Mouse (Mus musculus) bone marrow, adult 2 months (tissue): ENCODE measurements around the gene Ube3c. TPM values are rescaled to one million over a fixed set of nuclear protein-coding genes. Genes with fewer than 3 reads are reported as not detected.
A peak's percentile ranks its signal among the peaks of the same experiment; 100 is the strongest.
"Not testable (repeated sequence)": the region's sequence is repeated elsewhere in the genome, so short reads cannot be mapped to it uniquely, and the experiment has no call there.

ENCODE experiments used
- H3K27ac ChIP-seq: fragments of 200-500 bp; 2 replicates; pipeline ENCODE4 v1.5.1; 2012; ENCODE audit warnings: low read depth, mild to moderate bottlenecking, control low read depth, inconsistent platforms, low read length; ENCODE audit not compliant: control insufficient read depth, poor library complexity, insufficient read depth
- H3K4me1 ChIP-seq: fragments of 200-500 bp; 2 replicates; pipeline ENCODE4 v1.6.1; 2011; ENCODE audit warnings: low read length; ENCODE audit not compliant: control insufficient read depth, insufficient read depth
- H3K4me3 ChIP-seq: fragments of 200-500 bp; replicated peaks from 2 replicates; pipeline ENCODE3; 2011; ENCODE audit warnings: mild to moderate bottlenecking, low read depth, low read length, control low read depth; ENCODE audit not compliant: control insufficient read depth
- CTCF ChIP-seq: fragments of 200-500 bp; IDR thresholded peaks from 2 replicates; pipeline ENCODE4 v1.5.1; 2011; ENCODE audit warnings: low read length, control low read depth; ENCODE audit not compliant: control insufficient read depth, insufficient read depth
- POLR2A ChIP-seq: fragments of 200-500 bp; IDR thresholded peaks from 2 replicates; pipeline ENCODE4 v1.6.1; 2011; ENCODE audit warnings: low read depth, mild to moderate bottlenecking, control low read depth, low read length, borderline replicate concordance; ENCODE audit not compliant: control insufficient read depth
- WGBS: fragments of 180-500 bp; shearing (Covaris S2); methylation state at CpG from one replicate; pipeline ENCODE4 v1.1.7; 2018; 5-methylcytosine and 5-hydroxymethylcytosine counted together
- polyA plus RNA-seq: library from polyadenylated mRNA; stranded (reverse); fragments of >200 nt; gene quantifications from 2 replicates; pipeline ENCODE4 v1.2.4, GENCODE M21; 2011; ENCODE audit warnings: low replicate concordance; ENCODE audit not compliant: missing spikeins, insufficient read depth, insufficient read length

Gene Ube3c
- polyA plus RNA-seq = 8.1 and 12.1 TPM in 2 replicates

DNA sequence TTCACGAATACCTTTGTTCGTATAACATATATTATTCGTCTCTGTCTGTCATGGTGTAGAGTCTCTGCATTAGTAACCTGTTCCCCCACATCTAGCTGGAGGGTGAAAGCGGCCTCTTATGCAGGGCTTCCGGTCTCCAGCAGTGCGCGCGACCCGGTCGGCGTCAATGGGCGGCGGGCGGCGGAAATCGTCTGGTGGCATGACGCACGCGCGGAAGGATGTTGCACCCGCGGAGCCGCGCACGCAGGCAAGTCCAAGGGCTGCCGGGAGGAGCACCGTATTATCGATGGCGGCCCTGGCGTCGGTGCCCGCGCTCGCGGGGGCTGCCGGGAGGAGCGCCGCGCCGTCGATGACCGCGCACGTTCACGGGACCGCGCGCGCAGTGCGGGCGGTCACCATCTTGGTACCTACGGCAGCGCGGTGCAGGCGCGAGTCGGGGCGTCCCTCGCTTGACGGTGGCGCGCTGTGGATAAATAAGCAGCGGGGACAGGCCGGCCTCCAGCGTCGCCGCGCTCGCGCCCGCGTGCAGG, at the start of gene Ube3c:
TSS of gene Ube3c (plus strand) at position 395 of the 530 bp plus-strand sequence.
- under 1% methylated on average over 72 of the region's 72 CpGs for WGBS
- TF ChIP-seq CTCF (no peak), POLR2A (peak; percentile 60; the same call in 1 of the 2 replicates)
- peak within 1 kb of the TSS; percentile 91 for H3K27ac ChIP-seq
- peak within 1 kb of the TSS; percentile 95 for H3K4me3 ChIP-seq
- H3K4me1 ChIP-seq = no peaks in the 10 kb centered on the region; the same call in 1 of the 2 replicates

DNA sequence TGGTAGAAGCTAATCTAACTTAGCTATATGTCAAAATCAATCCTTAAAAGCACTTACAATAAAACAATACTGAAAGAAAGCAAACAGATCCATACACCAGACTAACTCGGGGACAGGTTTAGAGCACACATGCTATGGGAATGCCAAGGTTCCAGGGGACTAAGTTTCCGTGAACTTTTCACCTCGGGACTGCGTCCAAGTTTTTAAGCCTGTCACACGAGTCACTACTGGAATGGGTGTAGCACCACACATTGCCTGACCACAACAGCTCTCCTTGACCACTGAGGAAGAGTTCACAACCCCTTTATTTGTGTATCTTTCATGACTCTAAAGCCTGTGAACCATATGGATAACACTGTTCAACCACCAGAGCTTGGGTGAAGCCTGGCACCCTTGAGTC, 8.9 kb upstream of the Ube3c start:
- 80% methylated on average over 5 of the region's 5 CpGs for WGBS
- Histone ChIP-seq H3K27ac (no peak overlapping the region), H3K4me3 (no peak overlapping the region), H3K4me1 (no peaks in the 10 kb centered on the region)
- no peak for TF ChIP-seq POLR2A
- no peak for TF ChIP-seq CTCF

DNA sequence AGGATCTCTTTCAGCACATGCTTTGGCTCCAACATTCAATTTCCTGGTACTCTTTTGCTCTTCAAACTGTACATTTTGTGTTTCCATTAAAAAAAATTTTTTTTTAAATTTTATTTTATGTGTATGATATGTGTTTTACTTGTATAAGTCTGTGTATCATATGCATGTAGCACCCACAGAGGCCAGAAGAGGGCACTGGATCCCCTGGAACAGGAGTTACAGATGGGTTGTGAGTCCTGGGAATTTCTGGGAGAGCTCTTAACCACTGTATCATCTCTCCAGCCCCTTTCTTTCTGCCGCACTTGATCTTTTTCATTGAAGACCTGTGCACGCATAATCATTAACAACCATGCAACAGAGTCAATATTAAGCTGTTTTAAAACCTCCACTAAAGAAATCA, 8.4 kb upstream of the Ube3c start:
- Histone ChIP-seq H3K4me1 (no peaks in the 10 kb centered on the region), H3K4me3 (no peak overlapping the region), H3K27ac (no peak overlapping the region)
- WGBS = 94% methylated on average over 2 of the region's 2 CpGs
- TF ChIP-seq POLR2A (no peak), CTCF (peak; percentile 7; the same call in 1 of the 2 replicates)

DNA sequence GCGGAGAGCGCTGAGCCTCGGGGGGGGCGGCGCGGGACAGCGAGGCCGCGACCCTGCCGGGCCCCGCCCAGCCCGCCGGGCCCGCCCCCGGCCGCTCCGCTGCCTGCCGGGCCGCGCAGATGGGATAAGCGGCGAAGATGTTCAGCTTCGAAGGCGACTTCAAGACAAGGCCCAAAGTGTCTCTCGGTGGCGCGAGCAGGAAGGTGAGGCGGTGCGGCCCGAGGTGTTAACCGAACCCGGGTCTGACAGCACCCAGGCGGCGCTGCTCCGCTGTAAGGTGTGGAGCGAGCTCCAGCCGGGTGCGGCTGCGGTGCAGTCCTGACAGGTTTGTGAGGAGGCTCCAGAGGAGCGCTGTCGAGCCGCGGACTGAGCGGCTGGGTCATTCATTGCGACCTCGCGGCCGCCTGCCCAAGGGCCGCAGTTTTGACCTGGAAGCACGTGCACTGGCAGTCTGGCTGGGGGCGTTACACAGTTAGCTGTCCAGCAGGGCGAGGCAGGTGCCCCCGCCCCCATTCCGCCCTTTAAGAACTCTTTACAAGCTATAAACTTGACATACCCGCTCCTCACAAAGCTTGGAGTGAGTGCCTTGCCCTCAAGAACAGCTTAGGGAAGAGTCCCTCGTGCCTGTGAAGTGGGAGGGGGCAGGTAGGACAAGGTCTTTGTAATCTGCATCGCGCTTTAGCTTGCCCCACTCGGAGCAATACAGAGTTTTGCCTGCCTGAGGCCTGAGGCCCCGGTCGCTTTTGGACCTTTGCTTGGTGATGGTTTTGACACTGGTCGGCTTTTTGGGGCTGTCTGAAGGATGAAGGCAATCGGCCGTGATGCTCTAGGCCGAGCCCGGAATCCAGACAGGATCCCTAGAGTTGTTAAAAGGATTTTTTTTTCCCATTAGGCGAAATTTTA, 587 bp downstream of the Ube3c start:
- WGBS = 4% methylated on average over 67 of the region's 67 CpGs
- TF ChIP-seq CTCF (peak; percentile 1; the same call in 1 of the 2 replicates), POLR2A (0 out of 2 replicates have a peak, but pooled peaks have one; percentile 26)
- H3K4me1 ChIP-seq = no peaks in the 10 kb centered on the region; the same call in 1 of the 2 replicates
- H3K4me3 ChIP-seq = peak overlapping the region; percentile 95
- H3K27ac ChIP-seq = peak overlapping the region; percentile 91

DNA sequence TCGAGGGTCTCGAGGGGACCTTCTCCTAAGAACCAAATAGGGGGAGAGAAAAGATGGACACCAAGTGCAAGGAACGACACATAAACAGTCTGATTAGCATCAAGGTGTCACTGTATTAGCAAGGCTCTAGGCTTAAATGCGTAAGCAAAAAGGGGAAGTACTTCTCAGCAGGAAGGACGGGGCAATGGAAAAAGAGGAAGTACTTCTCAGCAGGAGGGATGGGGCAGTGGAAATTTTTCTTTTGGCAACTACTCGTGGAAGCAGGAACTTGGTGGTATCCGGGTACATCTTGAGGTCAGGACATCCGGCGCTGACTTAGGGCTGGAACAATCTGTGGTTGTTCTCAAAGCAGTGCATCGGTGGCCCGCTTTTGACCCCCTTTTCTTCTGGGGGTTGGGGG, 5.2 kb downstream of the Ube3c start:
- H3K27ac ChIP-seq, H3K4me3 ChIP-seq, H3K4me1 ChIP-seq: not testable (repeated sequence)
- WGBS = 84% methylated on average over 11 of the region's 11 CpGs

DNA sequence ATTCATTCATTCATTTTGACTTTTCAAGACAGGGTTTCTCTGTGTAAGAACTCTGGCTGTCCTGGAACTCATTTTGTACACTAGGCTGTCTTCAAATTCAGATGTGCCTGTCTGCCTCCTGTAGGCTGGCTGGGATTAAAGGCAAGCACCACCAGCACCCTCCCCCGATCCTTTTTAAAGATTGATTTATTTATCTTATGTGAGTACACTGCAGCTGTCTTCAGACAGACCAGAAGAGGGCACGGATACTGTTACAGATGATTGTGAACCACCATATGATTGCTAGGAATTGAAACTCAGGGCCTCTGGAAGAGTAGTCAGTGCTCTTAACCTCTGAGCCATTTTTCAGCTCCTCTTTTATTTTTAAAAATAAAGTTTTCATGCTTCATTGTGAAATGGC, 6.0 kb downstream of the Ube3c start:
- 73% methylated on average over 2 of the region's 2 CpGs for WGBS
- Histone ChIP-seq H3K4me3 (no peak overlapping the region), H3K27ac (no peak overlapping the region), H3K4me1 (no peaks in the 10 kb centered on the region; the same call in 1 of the 2 replicates)
- TF ChIP-seq CTCF = no peak
- TF ChIP-seq POLR2A = no peak

DNA sequence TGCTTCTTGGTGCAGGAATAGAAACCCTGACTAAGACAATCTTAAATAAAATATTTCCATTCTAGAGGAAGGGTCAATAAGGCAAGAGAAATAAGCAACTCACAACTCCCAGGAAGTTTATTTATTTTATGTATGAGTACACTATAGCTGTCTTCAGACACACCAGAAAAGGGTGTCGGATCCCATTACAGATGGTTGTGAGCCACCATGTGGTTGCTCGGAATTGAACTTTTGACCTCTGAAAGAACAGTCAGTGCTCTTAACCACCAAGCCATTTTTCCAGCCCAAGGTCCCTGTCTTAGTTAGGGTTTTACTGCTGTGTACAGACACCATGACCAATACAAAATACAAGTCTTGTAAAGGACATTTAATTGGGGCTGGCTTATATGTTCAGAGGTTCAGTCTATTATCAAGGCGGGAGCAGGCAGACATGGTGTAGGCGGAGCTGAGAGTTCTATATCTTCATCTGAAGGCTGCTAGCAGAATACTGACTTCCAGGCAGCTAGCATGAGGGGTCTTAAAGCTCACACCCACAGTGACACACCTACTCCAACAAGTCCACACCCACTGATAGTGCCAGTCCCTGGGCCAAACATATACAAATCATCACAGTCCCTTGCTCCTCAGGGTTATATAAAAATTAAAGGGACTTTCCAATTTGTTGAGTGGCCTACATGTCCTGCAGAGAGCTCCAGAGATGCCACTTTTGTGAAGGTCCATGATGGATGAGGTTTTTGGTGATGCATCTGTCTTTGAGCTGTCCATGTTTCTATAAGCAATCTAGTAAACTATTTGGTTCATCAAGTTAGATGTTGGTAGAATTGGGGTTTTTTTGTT, 9.0 kb downstream of the Ube3c start:
- Histone ChIP-seq H3K4me3 (no peak overlapping the region), H3K4me1 (no peaks in the 10 kb centered on the region), H3K27ac (no peak overlapping the region)
- 81% methylated on average over 4 of the region's 4 CpGs for WGBS
- TF ChIP-seq POLR2A = no peak
- TF ChIP-seq CTCF = no peak
